Mouse (Mus musculus) central nervous system, embryonic 11.5 days (tissue): ENCODE results near the gene Gm3173. TPM values are rescaled to one million over a fixed set of nuclear protein-coding genes. Genes with fewer than 3 reads are reported as not detected.

ENCODE experiments used
- polyA plus RNA-seq: library from polyadenylated mRNA; depleted of rRNA; stranded (reverse); fragments of >200 nt; gene quantifications from 2 replicates; pipeline ENCODE4 v1.2.3, GENCODE M21; 2012; rRNA removed

The Gm3173 gene
- 3.3 and 5.4 TPM in 2 replicates for polyA plus RNA-seq

GRCm38 (mm10) chr14:4430692-4431091, at the start of gene Gm3173:
TSS of gene Gm3173 (plus strand) at chr14:4430992.

GRCm38 (mm10) chr14:4397226-4397625, 33.6 kb upstream of the Gm3173 start, which contains the start of gene Gm3159:
TSS of gene Gm3159 (plus strand) at chr14:4397526.

GRCm38 (mm10) chr14:4414965-4415835, 15.6 kb upstream of the Gm3173 start, which contains the start of gene Gm3164:
TSS of gene Gm3164 (plus strand) at chr14:4415448.

GRCm38 (mm10) chr14:4481445-4481844, 50.7 kb downstream of the Gm3173 start, which contains the start of gene Gm3182:
TSS of gene Gm3182 (plus strand) at chr14:4481745.

GRCm38 (mm10) chr14:4555105-4555504, 124.3 kb downstream of the Gm3173 start, which contains the start of gene Gm3047:
TSS of gene Gm3047 (plus strand) at chr14:4555405.

Other genes with a start within 250 kb of the Gm3173 start
- 0.60 and 1.6 TPM in 2 replicates for gene Gm2974, start 248.4 kb upstream of the Gm3173 start, polyA plus RNA-seq
- gene Gm3138, start 181.4 kb upstream of the Gm3173 start, polyA plus RNA-seq: not detected in 2 replicates
- not detected in 2 replicates for gene Gm3149, start 113.7 kb upstream of the Gm3173 start, polyA plus RNA-seq
- 0.35 and 1.1 TPM in 2 replicates for gene 2610042L04Rik, start 96.2 kb upstream of the Gm3173 start, polyA plus RNA-seq
- not detected in 2 replicates for gene Gm3159, start 33.5 kb upstream of the Gm3173 start, polyA plus RNA-seq
- gene Gm3164, start 15.5 kb upstream of the Gm3173 start, polyA plus RNA-seq: 0.62 and 1.3 TPM in 2 replicates
- 0.04 TPM in 1 of 2 replicates, not detected in the other for gene Gm3182, start 50.8 kb downstream of the Gm3173 start, polyA plus RNA-seq
- not detected in 2 replicates for gene Gm3047, start 124.4 kb downstream of the Gm3173 start, polyA plus RNA-seq
- gene Gm8159, start 201.4 kb downstream of the Gm3173 start, polyA plus RNA-seq: not detected in 2 replicates
- 0.08 and 0.36 TPM in 2 replicates for gene Gm3239, start 233.2 kb downstream of the Gm3173 start, polyA plus RNA-seq